Mouse (Mus musculus) 416B (cell line): ENCODE measurements around the gene Pak3.
"Not testable (repeated sequence)": the region's sequence is repeated elsewhere in the genome, so short reads cannot be mapped to it uniquely, and the experiment has no call there.

ENCODE experiments used
- DNase-seq: peaks from one replicate; pipeline ENCODE4 v3.0.0; 2011; ENCODE audit warnings: low read depth

Gene Pak3

DNA sequence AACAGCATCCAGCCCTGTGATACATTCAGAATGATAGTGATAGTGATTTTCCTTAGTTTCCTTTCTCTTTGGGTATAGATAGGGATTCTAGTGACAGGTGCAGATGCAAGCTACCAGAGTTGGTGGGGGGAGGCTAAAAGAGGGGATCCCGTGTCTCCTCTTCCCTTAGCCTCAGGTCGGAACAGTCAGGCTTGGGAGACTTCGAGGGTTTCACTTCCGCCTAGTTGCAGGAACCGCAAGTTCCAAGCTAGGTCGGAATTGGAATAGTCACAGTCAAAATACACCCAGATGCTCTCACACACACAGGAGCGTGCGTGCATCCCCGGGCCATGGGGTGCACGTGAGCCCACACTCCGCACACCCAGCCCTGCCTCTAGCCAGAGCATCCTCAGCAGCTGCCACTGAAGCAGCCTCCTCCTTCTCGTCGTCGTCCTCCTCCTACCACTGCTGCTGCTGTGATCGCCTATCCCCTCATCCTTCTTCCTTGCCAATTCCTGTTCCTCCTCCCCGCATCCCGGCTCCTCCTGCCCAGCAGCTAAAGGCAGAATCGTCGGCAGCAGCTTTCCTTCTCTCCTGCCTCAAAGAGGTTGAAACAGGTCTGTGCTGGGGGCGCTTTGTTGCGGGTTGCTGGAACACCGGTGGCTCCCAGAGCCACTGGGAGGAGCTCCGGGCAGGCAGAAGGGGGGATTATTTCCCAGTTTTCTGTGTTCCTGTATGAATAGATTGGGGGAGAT is at the start of gene Pak3:
Gene Pak3 (plus strand): TSS at position 424 of the 734 bp plus-strand sequence.
- DNase-seq, result no peak

DNA sequence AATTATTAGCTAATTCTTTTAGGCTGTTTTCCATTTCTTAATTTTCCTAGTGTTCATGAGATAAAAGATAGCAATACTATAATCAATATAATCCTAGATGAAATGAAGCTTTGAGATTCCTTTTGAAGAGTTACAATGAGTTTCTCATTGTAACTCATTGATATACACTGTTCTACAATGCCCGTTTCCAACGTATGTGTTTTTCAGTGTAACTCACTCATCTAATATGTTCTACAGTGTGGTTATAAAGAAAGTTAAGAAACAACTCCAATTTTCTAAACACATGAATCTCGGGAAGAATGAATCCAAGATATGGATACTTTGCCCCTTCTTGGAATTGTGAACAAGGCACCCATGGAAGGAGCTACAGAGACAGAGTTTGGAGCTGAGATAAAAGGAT is 35.5 kb upstream of the Pak3 start:
- DNase-seq, result peak; percentile 100

DNA sequence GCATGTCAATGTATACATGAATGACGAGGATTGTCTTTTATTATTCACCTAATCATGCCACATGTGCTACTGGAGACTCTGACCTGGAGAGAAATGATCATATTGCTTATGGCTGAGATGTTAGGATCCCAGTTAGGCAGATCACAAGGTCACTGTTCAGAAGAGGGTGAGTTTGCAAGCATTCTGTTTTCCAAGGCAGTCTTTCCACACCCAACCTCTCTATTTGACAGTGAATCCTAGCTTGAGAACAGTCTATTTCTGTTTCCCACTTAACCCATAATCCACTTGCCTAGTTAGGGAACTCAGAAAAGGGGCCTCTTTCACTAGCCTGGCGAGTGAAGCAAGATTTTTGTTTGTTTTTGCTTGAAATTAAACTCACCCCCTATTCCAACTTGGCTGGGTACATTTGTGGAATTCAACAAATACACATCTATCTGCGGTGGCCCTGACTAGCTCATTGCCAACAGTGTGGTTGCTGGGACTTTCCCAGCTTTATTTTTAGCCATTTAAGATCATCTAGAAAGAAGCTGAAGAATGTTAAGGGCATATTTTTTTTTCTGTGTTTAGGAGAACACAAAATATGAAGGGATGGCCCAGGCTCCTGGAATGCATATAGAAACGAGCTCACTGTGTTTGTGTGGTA is 17.2 kb upstream of the Pak3 start:
- DNase-seq, result no peak

DNA sequence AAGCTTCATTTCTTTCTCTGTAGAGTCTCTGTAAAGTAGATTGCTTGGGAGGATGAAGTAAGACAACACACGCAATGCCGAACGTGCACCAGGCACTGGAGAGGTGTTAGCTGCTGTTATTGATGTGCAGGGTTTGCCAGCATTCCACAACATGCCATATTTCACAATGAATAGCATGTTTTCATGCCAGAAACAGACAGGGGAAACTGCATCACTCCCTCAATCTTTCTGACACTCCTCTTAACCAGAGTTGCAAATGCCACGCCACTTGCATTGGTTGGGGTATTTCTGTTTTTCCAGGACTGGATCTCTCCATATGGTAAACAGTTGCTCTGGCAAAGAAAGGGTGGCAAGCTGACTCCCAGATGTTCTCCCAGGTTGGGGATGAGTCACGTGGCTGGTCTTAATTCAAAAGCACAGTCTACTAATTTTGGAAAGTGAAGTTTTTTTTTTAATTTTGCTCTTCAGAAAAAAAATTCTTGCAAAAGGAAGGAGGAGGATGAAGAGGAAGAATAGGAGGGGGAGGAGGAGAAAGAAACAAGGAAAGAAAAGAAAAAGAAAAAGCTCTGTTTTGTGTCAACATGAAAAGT is 16.5 kb upstream of the Pak3 start:
- DNase-seq, result no peak

DNA sequence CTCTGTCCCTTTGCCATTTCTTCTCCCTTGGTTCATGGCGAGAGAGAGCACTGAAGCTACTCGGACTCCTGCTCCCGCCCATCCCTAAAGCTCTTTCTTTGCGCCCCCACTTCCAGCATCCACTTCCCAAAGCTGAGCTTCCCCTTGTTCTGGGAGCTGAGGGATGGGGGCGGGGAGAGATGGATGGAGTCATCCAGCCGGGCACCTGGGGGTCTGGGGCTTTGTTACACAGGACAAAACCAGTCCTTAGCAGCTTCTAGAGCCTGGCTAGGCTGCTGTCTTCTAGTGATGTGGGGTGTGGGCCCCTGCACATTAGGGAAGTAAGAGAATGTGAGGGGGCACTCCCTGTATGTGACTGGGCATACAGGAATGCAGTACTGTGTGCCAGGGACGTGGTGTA is 526 bp downstream of the Pak3 start:
- no peak for DNase-seq

DNA sequence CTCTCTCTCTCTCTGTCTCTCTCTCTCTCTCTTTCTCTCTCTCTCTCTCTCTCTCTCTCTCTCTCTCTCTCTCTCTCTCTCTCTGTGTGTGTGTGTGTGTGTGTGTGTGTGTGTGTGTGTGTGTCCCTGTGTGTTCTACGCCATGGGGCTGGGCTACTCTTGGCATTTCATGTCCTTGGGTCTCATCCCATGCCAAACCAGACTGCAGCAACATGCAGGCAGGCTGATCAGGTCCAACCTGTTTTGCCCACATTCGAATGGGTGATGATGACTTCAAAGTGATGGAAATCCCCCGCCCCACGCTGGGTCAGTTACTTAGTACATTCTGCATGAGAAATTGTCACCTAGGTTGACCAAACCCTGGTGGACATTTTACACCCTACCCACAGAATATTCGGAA is 1.1 kb downstream of the Pak3 start:
- DNase-seq, result not testable (repeated sequence)

DNA sequence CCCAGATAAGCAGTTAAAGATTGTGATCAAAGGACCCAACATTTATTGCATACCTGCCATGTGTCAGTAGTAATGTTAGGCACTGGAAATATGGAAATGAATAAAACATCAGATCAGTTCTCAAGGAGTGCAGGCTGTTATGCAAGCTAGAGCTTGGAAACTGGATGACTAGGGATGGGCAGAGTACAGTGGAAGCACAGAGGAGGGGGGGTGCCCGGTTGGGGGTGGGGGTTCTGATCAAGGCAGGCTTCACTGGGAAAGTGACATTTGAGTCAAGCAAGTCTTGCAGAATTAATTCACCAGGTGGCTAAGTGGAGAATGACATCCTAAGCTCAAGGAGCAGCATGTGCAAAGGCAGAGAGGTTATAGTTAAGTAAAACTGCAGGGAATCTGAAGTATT is 1.8 kb downstream of the Pak3 start:
- DNase-seq, result no peak

DNA sequence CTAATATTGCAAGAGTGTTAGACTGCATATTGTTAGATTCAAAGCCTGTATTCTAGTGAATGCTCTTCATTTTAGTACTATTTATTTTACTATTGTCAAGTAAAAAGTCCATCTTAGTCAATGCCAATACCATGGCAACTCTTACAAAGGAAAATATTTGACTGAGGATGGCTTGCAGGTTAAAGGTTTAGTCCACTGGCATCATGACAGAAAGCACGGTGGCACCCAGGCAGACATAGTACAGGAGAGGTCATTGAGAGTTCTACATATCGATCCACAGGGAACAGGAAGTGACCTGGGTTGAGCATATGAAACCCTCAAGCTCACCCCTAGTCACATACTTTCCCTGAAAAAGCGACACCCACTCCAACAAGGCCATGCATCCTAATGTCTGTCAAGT is 13.9 kb downstream of the Pak3 start:
- DNase-seq, result no peak

DNA sequence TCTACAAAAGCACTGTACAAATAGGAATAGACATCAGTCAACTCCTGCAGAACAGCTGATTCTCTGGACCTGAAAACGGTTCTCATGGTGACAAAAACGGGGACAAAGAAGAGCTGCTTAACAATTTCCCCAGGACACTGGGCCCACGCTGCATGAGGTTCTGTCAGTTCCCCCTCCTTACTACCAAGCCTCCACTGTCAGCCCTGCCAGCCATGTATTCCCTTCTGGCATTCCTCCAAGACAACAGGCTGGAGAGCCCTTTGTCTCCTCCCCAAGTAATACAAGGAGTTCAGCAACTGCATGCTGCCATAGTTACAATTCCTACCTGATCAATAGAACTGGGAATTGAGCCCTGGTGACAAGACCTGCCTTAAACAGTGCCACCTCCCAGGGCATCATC is 15.2 kb downstream of the Pak3 start:
- DNase-seq, result no peak

DNA sequence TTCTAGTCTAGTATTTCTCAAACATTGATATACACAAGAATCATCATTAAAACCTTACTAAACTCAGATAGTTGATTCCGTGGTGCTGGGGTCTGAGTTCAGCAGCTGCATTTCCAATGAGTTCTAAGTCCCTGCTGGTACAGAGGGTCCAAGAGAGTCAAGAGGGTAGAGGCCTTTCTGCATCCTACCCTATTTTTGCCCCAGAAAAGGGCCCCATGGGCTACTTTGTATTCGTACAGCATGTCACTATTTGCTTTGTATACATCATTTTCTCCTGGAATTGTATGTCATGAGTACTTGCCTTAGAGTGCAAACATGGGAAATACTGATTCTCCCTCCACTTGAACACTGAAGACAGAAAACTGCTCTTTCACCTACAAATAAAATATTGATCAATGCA is 24.4 kb downstream of the Pak3 start:
- no peak for DNase-seq

DNA sequence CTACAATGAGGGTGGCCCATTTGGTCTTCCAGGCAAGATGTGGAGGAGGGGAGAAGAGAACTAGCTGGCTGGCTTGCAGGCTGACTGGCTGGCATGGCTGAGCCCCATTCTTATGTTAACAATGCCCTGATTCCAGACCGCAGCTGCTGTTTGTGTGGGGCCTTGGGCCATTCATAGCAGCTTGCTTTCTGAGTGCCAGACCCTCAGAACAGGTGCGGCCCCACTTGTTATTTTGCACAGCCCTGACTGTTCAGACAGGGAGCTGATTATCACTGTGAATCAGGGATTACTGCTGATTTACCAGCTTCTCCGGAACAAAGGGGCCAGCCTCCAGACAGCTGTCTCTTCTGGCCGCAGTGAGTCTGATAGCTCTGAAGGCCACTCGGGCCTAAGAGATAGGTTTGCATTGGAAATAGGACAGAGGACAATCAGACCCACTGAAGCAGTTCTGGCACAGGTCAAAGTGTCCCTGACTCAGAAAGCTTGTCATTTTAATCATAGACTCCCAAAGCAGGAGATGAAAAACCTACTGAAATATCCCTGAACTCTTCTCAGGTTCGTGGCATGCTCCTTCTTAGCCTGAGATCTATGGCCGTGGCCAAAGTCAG is 24.9 kb downstream of the Pak3 start:
- DNase-seq, result no peak

DNA sequence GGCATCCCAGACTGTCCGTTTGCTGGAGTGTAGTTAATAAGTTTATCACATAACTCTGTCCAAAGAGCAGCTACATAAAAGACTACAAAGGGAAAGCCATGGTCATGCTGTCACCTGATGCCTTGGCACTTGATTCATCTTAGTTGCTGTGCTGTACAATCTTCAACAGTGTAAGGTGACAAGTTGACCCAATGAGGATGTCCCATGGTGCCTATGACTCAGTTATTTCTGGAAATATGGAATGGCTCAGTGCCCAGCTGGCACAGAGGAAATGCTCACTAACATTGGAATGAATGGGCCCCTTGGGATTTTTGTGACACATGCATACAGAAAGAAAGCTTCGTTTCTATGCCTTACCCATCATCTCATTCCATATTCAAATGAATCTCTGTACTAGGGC is 55.3 kb downstream of the Pak3 start:
- no peak for DNase-seq

DNA sequence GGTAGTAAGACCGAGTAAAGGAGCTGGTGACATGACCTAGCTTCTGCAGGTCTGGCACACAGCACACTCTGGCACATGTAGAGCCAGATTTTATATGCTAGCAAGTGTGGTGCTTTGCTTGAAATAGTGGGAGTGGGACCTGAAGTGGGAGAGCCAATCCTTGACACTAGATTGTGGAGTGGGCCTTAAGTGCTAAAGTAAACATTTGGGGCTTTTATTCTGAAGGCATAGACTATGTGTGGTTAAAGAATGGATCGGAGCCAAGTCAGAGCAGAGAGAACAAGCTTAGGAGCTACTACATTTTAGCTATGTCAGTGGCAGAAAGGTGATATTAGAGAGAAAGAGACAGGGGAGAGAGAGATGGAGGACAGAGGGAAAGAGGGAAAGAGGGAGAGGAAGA is 61.5 kb downstream of the Pak3 start:
- no peak for DNase-seq

DNA sequence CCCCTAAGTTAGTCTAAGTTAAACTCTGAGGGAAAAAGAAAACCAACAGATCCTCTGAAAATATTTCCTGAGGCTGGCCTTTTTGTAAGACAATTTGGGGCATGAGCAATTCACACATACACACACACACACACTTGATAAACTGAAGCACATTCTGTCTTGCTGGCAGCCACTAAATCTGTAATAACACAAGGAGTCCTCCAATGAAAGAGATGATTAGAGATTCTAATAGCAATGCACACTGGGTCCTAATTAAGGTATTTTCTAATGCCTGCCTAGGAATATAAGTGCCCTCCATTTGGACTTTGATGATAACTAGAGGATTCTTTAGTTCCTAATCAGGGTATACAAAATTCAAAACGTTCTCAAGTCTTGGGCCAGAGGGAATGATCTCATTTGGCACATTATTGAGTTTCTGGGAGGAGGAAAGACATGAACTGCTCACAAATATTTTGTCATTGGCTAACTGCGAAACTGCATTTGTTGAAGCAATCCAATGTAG is 62.1 kb downstream of the Pak3 start:
- no peak for DNase-seq

DNA sequence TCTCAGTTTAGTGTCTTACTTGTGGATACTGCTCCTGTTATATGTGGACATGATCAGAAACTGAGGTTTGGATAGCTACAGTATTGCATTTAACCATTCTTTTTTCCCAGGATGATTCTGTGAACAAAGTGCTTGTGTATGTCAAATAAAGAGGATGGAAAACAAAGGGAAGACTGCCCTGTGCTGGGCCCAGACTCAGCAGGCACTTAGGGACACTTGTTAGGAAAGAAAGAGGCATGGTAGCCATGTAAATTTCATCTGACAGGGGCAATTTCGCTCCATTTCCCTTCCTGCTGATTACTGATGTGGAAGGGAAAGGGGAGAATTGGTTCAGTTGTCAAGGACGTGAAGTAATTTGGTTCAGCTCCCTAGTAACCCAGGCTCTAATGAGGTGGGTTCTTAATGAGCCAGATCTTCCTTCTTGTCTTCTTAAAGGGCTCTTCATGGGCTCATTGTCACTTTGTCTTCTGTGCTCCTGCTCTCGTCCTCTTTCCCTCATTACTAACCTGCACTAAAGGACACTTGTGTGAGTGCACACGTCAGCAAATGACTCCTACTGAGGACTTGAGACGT is 88.6 kb downstream of the Pak3 start:
- DNase-seq, result no peak

DNA sequence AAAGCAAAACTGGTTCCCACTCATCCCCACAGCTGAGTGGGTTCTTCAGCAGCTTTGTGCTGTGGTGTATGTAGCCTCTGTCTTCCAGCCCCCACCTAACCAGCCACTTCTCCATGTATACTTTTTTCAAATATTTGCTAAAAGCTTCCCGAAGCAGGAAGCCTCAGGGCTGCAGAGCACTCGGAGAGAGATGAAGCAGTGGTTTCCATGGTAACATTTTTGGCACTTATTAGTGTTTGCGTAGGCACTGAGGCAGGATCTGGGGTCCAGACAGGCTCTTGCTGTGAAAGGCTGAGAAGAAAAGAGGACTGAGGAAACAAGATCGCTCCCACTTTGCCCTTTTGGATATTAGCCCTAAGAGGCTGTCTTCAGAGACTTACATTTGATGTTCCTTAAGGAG is 100.3 kb downstream of the Pak3 start:
- no peak for DNase-seq

DNA sequence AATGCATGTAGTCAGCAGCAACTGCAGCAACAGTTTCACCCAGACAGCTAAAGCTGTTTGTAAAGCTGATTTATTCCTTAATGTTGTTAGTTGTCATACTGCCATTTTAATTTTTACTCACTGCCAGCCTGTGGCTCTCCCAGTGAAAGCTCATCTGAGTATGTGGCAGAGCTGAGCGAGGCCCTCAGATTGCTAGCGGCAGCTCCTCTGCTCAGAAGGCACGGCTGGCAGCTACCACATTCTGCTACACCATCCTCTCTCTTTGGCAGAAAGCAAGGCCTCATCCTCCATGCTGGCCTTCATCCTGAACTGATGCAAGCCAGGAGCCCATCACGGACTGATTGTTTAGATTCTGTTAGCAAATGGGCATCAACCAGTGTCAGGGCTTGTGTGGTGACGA is 109.4 kb downstream of the Pak3 start:
- DNase-seq, result no peak

DNA sequence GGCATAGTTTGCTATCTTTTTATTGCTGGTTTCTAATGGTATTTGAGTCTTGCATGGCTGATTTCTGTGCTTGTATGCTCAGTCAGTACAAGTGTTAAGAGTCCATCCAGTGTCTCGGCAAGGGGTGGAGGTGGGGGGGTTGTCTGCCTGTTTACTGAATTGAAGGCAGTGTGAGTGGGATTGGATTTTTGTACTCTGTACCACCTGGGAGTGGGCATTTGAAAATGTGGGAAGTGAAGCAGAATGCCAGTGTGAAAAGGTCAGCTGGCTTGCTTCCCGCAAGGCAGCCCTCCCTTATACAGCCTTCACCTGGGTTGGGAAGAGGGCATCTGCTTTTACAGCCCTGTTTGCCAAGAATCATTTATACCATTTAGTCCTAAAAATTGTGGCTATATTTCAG is 125.5 kb downstream of the Pak3 start:
- DNase-seq, result no peak

DNA sequence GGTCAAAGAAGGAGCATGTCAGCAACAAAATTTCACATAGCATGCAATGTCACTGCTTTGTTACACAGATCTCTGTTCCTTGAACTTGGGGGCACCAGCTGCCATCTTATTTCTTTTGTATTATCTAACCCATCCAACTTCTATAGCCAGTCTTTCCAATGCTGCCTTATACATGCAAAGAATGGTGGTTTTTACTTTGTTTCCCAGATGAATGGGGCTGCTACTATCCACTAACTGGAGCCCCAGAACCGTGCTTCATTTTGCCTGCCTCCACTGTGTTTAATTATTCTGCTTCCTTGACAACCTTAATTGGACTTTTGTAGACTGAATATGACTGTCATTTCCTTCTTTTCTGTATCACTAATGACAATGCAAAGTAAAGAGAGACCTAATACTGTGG is 126.4 kb downstream of the Pak3 start:
- no peak for DNase-seq

DNA sequence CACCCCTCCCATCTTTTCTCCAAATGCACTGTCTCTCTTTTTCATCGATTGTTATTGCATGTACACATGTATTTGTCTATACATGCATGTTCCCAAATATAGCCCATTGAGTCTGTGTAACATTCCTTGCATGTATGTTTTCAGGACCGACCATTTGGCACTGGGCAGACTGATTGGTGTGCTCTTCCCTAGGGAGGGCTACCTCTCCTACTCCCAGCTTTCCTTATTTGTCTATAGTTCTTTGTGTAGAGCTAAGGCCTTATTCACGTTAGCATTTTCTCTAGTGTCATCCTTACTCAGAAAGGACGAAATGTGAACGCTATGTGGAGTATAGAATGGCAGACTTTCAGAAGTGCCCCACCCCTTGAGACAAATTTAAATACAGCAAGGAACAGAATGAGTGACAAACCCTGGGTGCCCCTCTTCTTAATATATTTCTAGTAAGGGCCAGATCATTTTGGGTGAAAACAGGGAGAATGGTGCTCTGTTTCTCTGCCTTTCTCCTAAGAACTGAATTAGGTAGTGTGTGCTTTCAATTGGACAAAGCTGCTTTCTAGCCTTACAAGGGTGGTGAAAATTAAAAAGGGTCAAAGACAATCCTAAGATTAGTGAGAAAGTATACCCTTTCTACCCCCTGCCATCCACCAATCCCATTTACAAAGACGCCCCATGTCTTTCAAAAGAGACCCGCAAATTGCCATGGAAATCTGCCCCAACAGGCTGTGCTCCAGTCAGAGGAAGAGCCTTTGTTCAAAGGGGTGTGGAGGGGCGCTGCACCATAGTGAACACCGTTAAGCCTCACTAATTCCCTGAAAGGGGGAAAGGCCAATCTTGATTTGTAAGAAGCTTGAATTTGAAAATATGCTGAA is 136.2 kb downstream of the Pak3 start:
- DNase-seq, result no peak

DNA sequence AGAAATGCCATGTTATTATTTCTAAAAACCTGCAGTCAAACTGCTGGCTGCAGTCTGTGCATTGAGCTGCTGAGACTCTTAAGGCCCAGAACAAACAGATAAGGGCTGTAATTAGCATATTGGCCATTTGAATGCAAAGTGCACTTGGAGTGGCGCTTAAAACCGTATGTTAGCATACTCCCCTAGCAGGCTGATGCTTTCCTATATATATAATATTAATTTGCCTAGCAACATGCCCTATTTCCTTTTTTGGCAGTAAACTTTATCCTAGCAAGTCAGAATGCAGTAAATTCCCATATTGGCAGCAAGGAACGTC is 136.7 kb downstream of the Pak3 start:
- DNase-seq, result no peak
